Mouse (Mus musculus) liver, embryonic 12.5 days (tissue): ENCODE results near the gene Nprl3. TPM values are rescaled to one million over a fixed set of nuclear protein-coding genes. Genes with fewer than 3 reads are reported as not detected.

ENCODE experiments used
- ATAC-seq: fragments of 200-750 bp; cut with Nextera tagmentation; 2 replicates; pipeline ENCODE4 v1.8.0; 2017; ENCODE audit warnings: moderate number of reproducible peaks, mild to moderate bottlenecking, moderate library complexity
- H3K27ac ChIP-seq: fragments of 300-500 bp; sonication (generic); 2 replicates; pipeline ENCODE4 v1.5.1; 2016; ENCODE audit warnings: mild to moderate bottlenecking
- H3K27me3 ChIP-seq: fragments of 300-500 bp; sonication (generic); replicated peaks from 2 replicates; pipeline ENCODE4 v1.6.1; 2016; ENCODE audit warnings: mild to moderate bottlenecking, moderate library complexity
- H3K36me3 ChIP-seq: fragments of 300-500 bp; sonication (generic); 2 replicates; pipeline ENCODE4 v1.6.1; 2016; ENCODE audit warnings: mild to moderate bottlenecking, moderate library complexity
- H3K4me1 ChIP-seq: fragments of 300-500 bp; sonication (generic); 2 replicates; pipeline ENCODE4 v1.6.1; 2016
- H3K4me2 ChIP-seq: fragments of 300-500 bp; sonication (generic); 2 replicates; pipeline ENCODE4 v1.6.1; 2016; ENCODE audit warnings: mild to moderate bottlenecking, moderate library complexity
- H3K4me3 ChIP-seq: fragments of 300-500 bp; sonication (generic); 2 replicates; pipeline ENCODE4 v1.5.1; 2016; ENCODE audit warnings: mild to moderate bottlenecking, moderate library complexity
- H3K9ac ChIP-seq: fragments of 300-500 bp; sonication (generic); 2 replicates; pipeline ENCODE4 v1.6.1; 2016; ENCODE audit warnings: mild to moderate bottlenecking, moderate library complexity
- H3K9me3 ChIP-seq: fragments of 300-500 bp; sonication (generic); replicated peaks from 2 replicates; pipeline ENCODE4 v1.6.1; 2016; ENCODE audit warnings: mild to moderate bottlenecking, moderate library complexity
- WGBS: fragments of 180-500 bp; shearing (Covaris S2); methylation state at CpG from one replicate; pipeline ENCODE4 v1.1.7; 2016; ENCODE audit not compliant: insufficient replicate concordance; 5-methylcytosine and 5-hydroxymethylcytosine counted together
- polyA plus RNA-seq: library from polyadenylated mRNA; unstranded; fragments of >200 nt; fragmentation: Nextera tagmentation; extraction: Ambion mirVana; gene quantifications from 2 replicates; pipeline ENCODE4 v1.2.1, GENCODE M21; 2016

Gene Nprl3
- polyA plus RNA-seq, 1 experiment from 2014 or later, result 34.6 TPM

- no peak for ATAC-seq
- Histone ChIP-seq H3K27me3 (no peaks in the 10 kb centered on the region), H3K9ac (peak overlapping the region; percentile 70), H3K4me3 (no peak overlapping the region), H3K27ac (peak overlapping the region; percentile 99), H3K36me3 (peaks cover 49% of the 10 kb centered on the region), H3K9me3 (no peaks in the 10 kb centered on the region), H3K4me2 (no peak overlapping the region), H3K4me1 (peaks cover 79% of the 10 kb centered on the region)
- 71% methylated on average over 10 of the region's 10 CpGs for WGBS
Observed at GRCm38 (mm10) chr11:32262674-32263415, 4.7 kb downstream of the Nprl3 start.

GRCm38 (mm10) chr11:32256566-32256965 is 10.9 kb downstream of the Nprl3 start:
- peak overlapping the region; percentile 59 for H3K4me2 ChIP-seq
- no peaks in the 10 kb centered on the region for H3K9me3 ChIP-seq
- no peaks in the 10 kb centered on the region for H3K27me3 ChIP-seq
- 44% methylated on average over 3 of the region's 3 CpGs for WGBS
- H3K27ac ChIP-seq, result peak overlapping the region; percentile 99
- peak overlapping the region; percentile 9; the same call in 1 of the 2 replicates for H3K4me3 ChIP-seq
- peaks cover 89% of the 10 kb centered on the region for H3K4me1 ChIP-seq
- peaks cover 68% of the 10 kb centered on the region for H3K36me3 ChIP-seq
- ATAC-seq, result no peak
- H3K9ac ChIP-seq, result peak overlapping the region; percentile 80

GRCm38 (mm10) chr11:32256146-32256545 is 11.4 kb downstream of the Nprl3 start:
- peak overlapping the region; percentile 99 for H3K27ac ChIP-seq
- H3K9ac ChIP-seq, result peak overlapping the region; percentile 80
- peak overlapping the region; percentile 14; the same call in 1 of the 2 replicates for H3K4me3 ChIP-seq
- peaks cover 67% of the 10 kb centered on the region for H3K36me3 ChIP-seq
- peak; percentile 100 for ATAC-seq
- no peaks in the 10 kb centered on the region for H3K27me3 ChIP-seq
- H3K4me1 ChIP-seq, result peaks cover 92% of the 10 kb centered on the region
- H3K4me2 ChIP-seq, result peak overlapping the region; percentile 59
- 39% methylated on average over 1 of the region's 1 CpGs for WGBS
- no peaks in the 10 kb centered on the region for H3K9me3 ChIP-seq

- Histone ChIP-seq H3K27ac (peak overlapping the region; percentile 99), H3K27me3 (no peaks in the 10 kb centered on the region), H3K9ac (peak overlapping the region; percentile 80), H3K4me3 (no peak overlapping the region), H3K9me3 (no peaks in the 10 kb centered on the region), H3K4me2 (no peak overlapping the region), H3K36me3 (peaks cover 68% of the 10 kb centered on the region), H3K4me1 (peaks cover 96% of the 10 kb centered on the region)
- WGBS, result 94% methylated on average over 1 of the region's 1 CpGs
- no peak for ATAC-seq
Observed at GRCm38 (mm10) chr11:32253121-32253520, 14.4 kb downstream of the Nprl3 start.

- ATAC-seq, result peak; percentile 99
- 49% methylated on average over 8 of the region's 8 CpGs for WGBS
- H3K9ac ChIP-seq, result peak overlapping the region; percentile 80
- peak overlapping the region; percentile 99 for H3K27ac ChIP-seq
- H3K9me3 ChIP-seq, result no peaks in the 10 kb centered on the region
- H3K4me1 ChIP-seq, result peaks cover 97% of the 10 kb centered on the region
- H3K4me2 ChIP-seq, result peak overlapping the region; percentile 35
- no peak overlapping the region for H3K4me3 ChIP-seq
- H3K36me3 ChIP-seq, result peaks cover 88% of the 10 kb centered on the region
- no peaks in the 10 kb centered on the region for H3K27me3 ChIP-seq
Observed at GRCm38 (mm10) chr11:32250880-32251763, 16.4 kb downstream of the Nprl3 start.

GRCm38 (mm10) chr11:32248350-32248749 is 19.2 kb downstream of the Nprl3 start:
- Histone ChIP-seq H3K4me2 (no peak overlapping the region), H3K4me1 (peaks cover 93% of the 10 kb centered on the region), H3K27ac (peak overlapping the region; percentile 99), H3K9me3 (no peaks in the 10 kb centered on the region), H3K4me3 (no peak overlapping the region), H3K36me3 (peaks cover 84% of the 10 kb centered on the region), H3K9ac (peak overlapping the region; percentile 74), H3K27me3 (no peaks in the 10 kb centered on the region)
- ATAC-seq, result no peak
- 68% methylated on average over 3 of the region's 3 CpGs for WGBS

- Histone ChIP-seq H3K27me3 (no peaks in the 10 kb centered on the region), H3K27ac (peak overlapping the region; percentile 99), H3K9me3 (no peaks in the 10 kb centered on the region), H3K36me3 (peaks cover 83% of the 10 kb centered on the region), H3K9ac (peak overlapping the region; percentile 74), H3K4me1 (peaks cover 94% of the 10 kb centered on the region), H3K4me3 (no peak overlapping the region), H3K4me2 (peak overlapping the region; percentile 22)
- ATAC-seq, result no peak
Observed at GRCm38 (mm10) chr11:32247068-32247467, 20.4 kb downstream of the Nprl3 start.

- no peaks in the 10 kb centered on the region for H3K27me3 ChIP-seq
- H3K27ac ChIP-seq, result peak overlapping the region; percentile 99
- 0 out of 2 replicates have a peak overlapping the region, but pooled peaks have one; percentile 20 for H3K4me3 ChIP-seq
- H3K4me2 ChIP-seq, result peak overlapping the region; percentile 57
- H3K36me3 ChIP-seq, result peaks cover 91% of the 10 kb centered on the region
- 18% methylated on average over 6 of the region's 6 CpGs for WGBS
- H3K4me1 ChIP-seq, result peaks cover 96% of the 10 kb centered on the region
- peak; percentile 96 for ATAC-seq
- no peaks in the 10 kb centered on the region for H3K9me3 ChIP-seq
- H3K9ac ChIP-seq, result peak overlapping the region; percentile 81
Observed at GRCm38 (mm10) chr11:32245614-32246013, 21.9 kb downstream of the Nprl3 start.

GRCm38 (mm10) chr11:32244617-32245016 is 22.9 kb downstream of the Nprl3 start:
- no peaks in the 10 kb centered on the region for H3K9me3 ChIP-seq
- peaks cover 91% of the 10 kb centered on the region for H3K36me3 ChIP-seq
- no peak overlapping the region for H3K4me3 ChIP-seq
- peak overlapping the region; percentile 99 for H3K27ac ChIP-seq
- H3K4me1 ChIP-seq, result peaks cover 96% of the 10 kb centered on the region
- ATAC-seq, result no peak
- peak overlapping the region; percentile 81 for H3K9ac ChIP-seq
- H3K27me3 ChIP-seq, result no peaks in the 10 kb centered on the region
- peak overlapping the region; percentile 57 for H3K4me2 ChIP-seq
- 61% methylated on average over 1 of the region's 1 CpGs for WGBS

- Histone ChIP-seq H3K27ac (peak overlapping the region; percentile 99), H3K9ac (peak overlapping the region; percentile 81), H3K4me2 (peak overlapping the region; percentile 1; the same call in 1 of the 2 replicates)
Observed at GRCm38 (mm10) chr11:32244064-32244463, 23.4 kb downstream of the Nprl3 start.

GRCm38 (mm10) chr11:32243205-32243955 is 24.1 kb downstream of the Nprl3 start:
- Histone ChIP-seq H3K27me3 (no peaks in the 10 kb centered on the region), H3K27ac (peak overlapping the region; percentile 99), H3K36me3 (peaks cover 90% of the 10 kb centered on the region), H3K4me3 (no peak overlapping the region), H3K4me1 (peaks cover 93% of the 10 kb centered on the region), H3K4me2 (peak overlapping the region; percentile 17; the same call in 1 of the 2 replicates), H3K9ac (peak overlapping the region; percentile 81), H3K9me3 (no peaks in the 10 kb centered on the region)
- 69% methylated on average over 7 of the region's 7 CpGs for WGBS
- ATAC-seq, result no peak

More at GRCm38 (mm10) chr11:32244064-32244463, 23.4 kb downstream of the Nprl3 start:
- WGBS, result 75% methylated on average over 3 of the region's 3 CpGs
- Histone ChIP-seq H3K27me3 (no peaks in the 10 kb centered on the region), H3K9me3 (no peaks in the 10 kb centered on the region), H3K4me1 (peaks cover 94% of the 10 kb centered on the region), H3K4me3 (no peak overlapping the region), H3K36me3 (peaks cover 91% of the 10 kb centered on the region)
- ATAC-seq, result no peak
